Mouse (Mus musculus) thymus, adult 2 months (tissue): ENCODE data around the gene Tchp.

ENCODE experiments used
- CTCF ChIP-seq: fragments of 200-500 bp; IDR thresholded peaks from 2 replicates; pipeline ENCODE4 v1.5.1; 2012; ENCODE audit warnings: mild to moderate bottlenecking, control low read depth, low read length, moderate library complexity, borderline replicate concordance; ENCODE audit not compliant: control insufficient read depth, poor library complexity, insufficient read depth; ENCODE audit errors: extremely low read depth
- POLR2A ChIP-seq: fragments of 200-500 bp; IDR thresholded peaks from 2 replicates; pipeline ENCODE4 v1.6.1; 2012; ENCODE audit warnings: mild to moderate bottlenecking, low read length, control low read depth, moderate library complexity; ENCODE audit not compliant: control insufficient read depth, poor library complexity, insufficient read depth; ENCODE audit errors: extremely low read depth

DNA sequence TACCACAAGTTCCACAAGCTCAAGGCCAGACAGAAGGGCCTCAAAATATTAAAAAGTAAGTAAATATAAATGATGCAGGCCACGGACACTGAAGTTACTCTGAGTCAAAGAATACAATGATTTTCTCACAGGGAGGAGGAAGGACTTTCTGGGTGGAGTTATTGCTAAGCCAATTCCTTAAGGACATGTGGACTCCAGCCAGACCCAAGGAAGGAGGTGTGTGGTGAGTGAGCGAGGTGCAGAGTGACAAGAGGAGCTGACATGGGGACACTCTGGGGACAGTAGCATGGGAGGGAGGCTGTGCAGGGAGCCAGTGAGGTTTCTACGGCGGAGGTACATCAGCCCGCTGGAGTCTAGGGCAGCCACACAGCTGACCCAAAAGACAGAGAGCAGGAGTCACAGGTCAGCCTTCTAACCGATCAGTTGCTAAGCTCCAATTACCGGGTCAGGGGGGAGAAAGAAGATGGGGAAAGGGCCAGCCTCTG lies 20.8 kb upstream of the Tchp start:
- TF ChIP-seq POLR2A (no peak), CTCF (no peak)
